Mouse (Mus musculus) stomach, embryonic 16.5 days (tissue): ENCODE measurements around the gene Slc25a47. TPM values are rescaled to one million over a fixed set of nuclear protein-coding genes. Genes with fewer than 3 reads are reported as not detected.

Experiments used
- ATAC-seq: fragments of 200-750 bp; cut with Nextera tagmentation; 2 replicates; pipeline ENCODE4 v1.8.0; 2017; ENCODE audit warnings: moderate number of reproducible peaks, moderate TSS enrichment; ENCODE audit not compliant: insufficient read depth, low FRiP score
- H3K27ac ChIP-seq: fragments of 300-500 bp; sonication (generic); 2 replicates; pipeline ENCODE4 v1.5.1; 2014; ENCODE audit warnings: low read length
- H3K27me3 ChIP-seq: fragments of 300-500 bp; sonication (generic); 2 replicates; pipeline ENCODE4 v1.6.1; 2014; ENCODE audit warnings: low read length, control low read depth, mixed read lengths; ENCODE audit not compliant: control insufficient read depth, insufficient read depth
- H3K36me3 ChIP-seq: fragments of 300-500 bp; sonication (generic); 2 replicates; pipeline ENCODE4 v1.6.1; 2014; ENCODE audit warnings: low read length; ENCODE audit not compliant: control insufficient read depth, insufficient read depth
- H3K4me1 ChIP-seq: fragments of 300-500 bp; sonication (generic); 2 replicates; pipeline ENCODE4 v1.6.1; 2014; ENCODE audit warnings: low read length, control low read depth, mixed read lengths; ENCODE audit not compliant: control insufficient read depth, insufficient read depth
- H3K4me2 ChIP-seq: fragments of 300-500 bp; sonication (generic); 2 replicates; pipeline ENCODE4 v1.6.1; 2014; ENCODE audit warnings: low read depth, low read length, mixed read lengths
- H3K4me3 ChIP-seq: fragments of 300-500 bp; sonication (generic); replicated peaks from 2 replicates; pipeline ENCODE4 v1.5.1; 2014; ENCODE audit warnings: mild to moderate bottlenecking, low read length
- H3K9ac ChIP-seq: fragments of 300-500 bp; sonication (generic); 2 replicates; pipeline ENCODE4 v1.6.1; 2014; ENCODE audit warnings: low read length
- H3K9me3 ChIP-seq: fragments of 300-500 bp; sonication (generic); replicated peaks from 2 replicates; pipeline ENCODE4 v1.6.1; 2016; ENCODE audit warnings: low read length, control low read depth; ENCODE audit not compliant: control insufficient read depth
- WGBS: fragments of 180-500 bp; shearing (Covaris S2); extraction: QIAGEN DNeasy Blood & Tissue Kit; methylation state at CpG from one replicate; pipeline ENCODE4 v1.1.7; 2014; 5-methylcytosine and 5-hydroxymethylcytosine counted together
- polyA plus RNA-seq: library from polyadenylated mRNA; unstranded; fragments of >200 nt; fragmentation: Nextera tagmentation; extraction: Ambion mirVana; gene quantifications from 2 replicates; pipeline ENCODE4 v1.2.1, GENCODE M21; 2015

The Slc25a47 gene
- polyA plus RNA-seq, 1 experiment from 2014 or later: 10.0 TPM

DNA sequence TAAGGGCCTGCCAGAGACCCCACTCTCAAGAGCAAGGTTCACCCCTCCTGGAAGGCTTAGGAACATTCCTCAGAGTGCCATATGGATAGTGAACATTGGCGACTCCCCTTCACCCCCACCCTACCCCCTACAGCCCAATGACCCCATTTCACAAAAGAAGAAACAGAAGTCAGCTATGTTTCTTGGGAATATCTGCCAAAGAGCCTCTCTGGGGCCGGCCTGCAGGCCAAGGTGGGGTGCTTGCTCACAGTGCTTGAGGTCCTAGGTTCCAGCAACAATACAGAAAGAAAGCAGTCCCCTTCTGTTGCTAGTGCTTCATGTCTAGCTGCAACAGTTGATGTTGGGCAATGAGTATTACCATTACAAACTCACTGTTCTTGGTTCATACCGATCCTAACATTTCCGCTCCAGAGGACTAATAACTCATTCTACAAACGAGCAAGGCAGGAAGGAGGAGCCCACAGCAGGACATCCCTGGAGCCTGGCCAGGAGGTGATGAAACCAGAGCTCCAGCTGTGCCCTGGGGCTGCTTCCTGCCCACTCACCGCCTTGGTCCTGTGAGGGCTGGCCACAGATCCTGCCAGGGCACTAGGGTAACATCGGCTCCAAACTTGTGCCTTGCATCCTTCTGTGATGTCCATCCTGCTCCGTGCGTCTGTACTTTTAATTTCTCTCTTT lies 3.7 kb upstream of the Slc25a47 start:
- Histone ChIP-seq H3K4me3 (no peak overlapping the region), H3K27me3 (no peaks in the 10 kb centered on the region), H3K9ac (no peak overlapping the region), H3K9me3 (no peaks in the 10 kb centered on the region), H3K27ac (no peak overlapping the region), H3K4me2 (no peak overlapping the region), H3K36me3 (peaks cover 1% of the 10 kb centered on the region; the same call in 1 of the 2 replicates), H3K4me1 (peaks cover 6% of the 10 kb centered on the region; the same call in 1 of the 2 replicates)
- ATAC-seq: no peak
- WGBS: 51% methylated on average over 9 of the region's 9 CpGs

DNA sequence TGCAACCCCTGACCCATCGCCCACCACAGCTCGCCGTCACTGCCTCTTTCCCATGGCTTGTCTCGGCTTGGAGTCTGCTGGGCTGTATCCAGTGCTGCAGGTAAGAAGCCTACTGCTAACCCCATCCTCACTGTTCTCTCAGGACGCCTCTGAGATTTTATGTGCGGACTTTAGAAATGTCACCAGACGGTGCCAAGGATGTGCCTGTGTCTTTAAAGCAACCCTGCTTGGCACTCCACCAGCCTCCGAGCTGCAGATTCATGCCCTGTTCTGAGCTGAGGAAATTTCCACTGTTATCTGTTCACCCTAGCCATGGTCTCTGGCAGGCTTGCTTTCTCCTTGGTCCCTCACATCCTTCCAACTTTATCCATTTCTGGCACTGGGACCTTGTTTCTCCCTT lies 3.0 kb upstream of the Slc25a47 start:
- no peak overlapping the region for H3K4me2 ChIP-seq
- H3K27me3 ChIP-seq: no peaks in the 10 kb centered on the region
- no peak overlapping the region for H3K9ac ChIP-seq
- H3K36me3 ChIP-seq: no peaks in the 10 kb centered on the region; the same call in 1 of the 2 replicates
- H3K9me3 ChIP-seq: no peaks in the 10 kb centered on the region
- no peak for ATAC-seq
- H3K4me3 ChIP-seq: no peak overlapping the region
- 89% methylated on average over 8 of the region's 8 CpGs for WGBS
- H3K27ac ChIP-seq: no peak overlapping the region
- H3K4me1 ChIP-seq: peaks cover 13% of the 10 kb centered on the region

DNA sequence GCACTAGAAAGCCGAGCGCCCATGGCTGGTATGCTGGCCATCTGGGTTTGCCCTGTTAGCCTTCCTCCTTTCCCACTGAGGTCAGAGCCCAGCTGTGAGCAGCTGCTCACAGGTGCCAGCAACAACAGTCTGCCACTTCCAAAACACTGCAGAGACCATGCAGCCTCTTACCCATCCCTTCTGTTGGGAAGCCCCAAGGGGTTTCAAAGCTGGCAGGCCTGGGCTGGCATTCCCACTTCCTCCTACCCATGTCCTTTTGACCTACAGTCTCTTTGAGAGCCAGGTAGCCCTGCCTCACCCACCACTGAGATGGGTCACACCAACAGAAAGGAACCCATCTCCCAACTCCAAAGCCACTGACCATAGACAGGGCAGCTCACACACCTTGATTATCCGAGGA lies 2.4 kb upstream of the Slc25a47 start:
- 86% methylated on average over 3 of the region's 3 CpGs for WGBS

DNA sequence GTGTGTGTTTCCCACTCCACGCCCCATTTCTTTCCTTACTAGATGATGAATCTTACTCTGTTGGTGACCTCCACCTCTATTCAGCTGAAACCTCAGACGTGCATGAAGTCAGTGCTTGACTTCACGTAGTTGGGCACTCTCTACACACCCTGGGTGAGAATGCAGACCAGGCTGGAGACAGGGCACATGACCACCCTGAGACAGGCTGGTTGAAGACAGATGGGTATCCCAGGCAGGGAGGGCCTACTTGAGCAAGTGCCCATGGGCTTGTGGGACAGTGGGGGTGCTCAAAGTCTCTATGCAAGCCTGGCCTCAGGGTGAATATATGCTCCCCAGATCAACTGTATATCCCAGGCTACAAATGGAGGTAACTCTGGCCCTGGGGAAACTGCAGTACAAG lies 1.5 kb upstream of the Slc25a47 start:
- H3K27me3 ChIP-seq: no peaks in the 10 kb centered on the region
- no peaks in the 10 kb centered on the region for H3K36me3 ChIP-seq
- no peak overlapping the region for H3K4me2 ChIP-seq
- H3K9ac ChIP-seq: no peak overlapping the region
- no peak overlapping the region for H3K27ac ChIP-seq
- peaks cover 18% of the 10 kb centered on the region for H3K4me1 ChIP-seq
- no peak overlapping the region for H3K4me3 ChIP-seq
- WGBS: 71% methylated on average over 3 of the region's 3 CpGs
- ATAC-seq: no peak
- H3K9me3 ChIP-seq: no peaks in the 10 kb centered on the region

More for the DNA sequence above, 2.4 kb upstream of the Slc25a47 start:
- H3K4me2 ChIP-seq: no peak overlapping the region
- H3K27ac ChIP-seq: no peak overlapping the region
- no peak for ATAC-seq
- H3K9ac ChIP-seq: no peak overlapping the region
- H3K27me3 ChIP-seq: no peaks in the 10 kb centered on the region
- no peak overlapping the region for H3K4me3 ChIP-seq
- no peaks in the 10 kb centered on the region for H3K9me3 ChIP-seq
- no peaks in the 10 kb centered on the region for H3K36me3 ChIP-seq
- peaks cover 18% of the 10 kb centered on the region for H3K4me1 ChIP-seq

DNA sequence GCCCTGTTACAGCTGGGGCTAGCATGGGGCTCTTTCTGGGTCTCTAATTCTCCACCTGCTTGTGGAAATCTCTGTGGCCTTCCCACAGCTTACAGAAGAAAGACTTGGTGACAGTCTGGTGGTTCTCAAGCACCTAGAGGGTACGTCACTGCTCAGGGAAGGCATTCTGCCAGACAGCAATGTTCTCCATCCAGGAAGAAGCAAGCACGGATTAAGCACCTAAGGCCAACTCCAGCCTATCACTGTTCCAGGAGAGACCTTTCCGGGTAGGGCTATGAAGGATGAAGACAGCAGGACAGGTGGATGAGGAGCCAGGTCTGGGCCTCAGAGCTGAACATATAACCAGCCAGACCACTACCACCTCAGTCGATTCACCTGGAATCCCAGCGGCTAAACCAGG lies 1.1 kb upstream of the Slc25a47 start:
- no peaks in the 10 kb centered on the region for H3K27me3 ChIP-seq
- H3K9ac ChIP-seq: peak overlapping the region; percentile 80
- WGBS: 36% methylated on average over 5 of the region's 5 CpGs
- H3K4me1 ChIP-seq: peaks cover 18% of the 10 kb centered on the region
- no peak for ATAC-seq
- peak overlapping the region; percentile 75 for H3K4me3 ChIP-seq
- H3K4me2 ChIP-seq: peak overlapping the region; percentile 90
- no peak overlapping the region for H3K27ac ChIP-seq
- H3K36me3 ChIP-seq: no peaks in the 10 kb centered on the region
- H3K9me3 ChIP-seq: no peaks in the 10 kb centered on the region

DNA sequence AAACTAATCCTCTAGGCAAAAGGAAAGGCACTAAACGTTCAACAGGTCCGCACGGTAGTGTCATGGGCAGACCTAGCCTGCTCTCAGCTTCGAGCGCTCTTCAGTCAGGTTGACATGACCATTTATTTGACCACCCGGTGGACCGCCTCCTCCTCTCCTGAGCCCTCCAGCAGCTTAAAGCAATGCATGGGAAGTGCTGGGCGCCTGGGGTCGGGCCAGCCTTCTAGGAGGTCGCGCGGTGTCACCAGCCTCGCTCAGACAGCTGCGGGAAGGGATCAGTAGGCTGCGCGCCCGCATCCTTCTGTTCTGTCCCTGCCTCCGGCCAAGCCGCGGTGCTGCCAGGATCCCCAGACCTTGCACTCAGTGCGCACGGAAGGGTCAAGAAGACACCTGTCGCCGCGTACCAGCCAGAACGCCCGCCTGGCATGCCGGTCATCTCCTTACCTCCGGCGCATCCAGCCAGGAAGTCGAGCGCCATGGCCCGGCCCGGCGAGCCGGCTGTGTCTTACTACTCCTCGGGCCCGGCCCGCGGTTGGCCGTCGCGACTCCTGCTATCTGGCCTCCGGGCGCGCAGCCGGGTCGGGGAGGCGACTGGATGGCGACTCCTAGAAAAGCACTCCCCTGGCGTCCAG lies 522 bp upstream of the Slc25a47 start:
- ATAC-seq: no peak; the same call in 1 of the 2 replicates
- peak overlapping the region; percentile 90 for H3K4me2 ChIP-seq
- H3K36me3 ChIP-seq: no peaks in the 10 kb centered on the region
- H3K9me3 ChIP-seq: no peaks in the 10 kb centered on the region
- peaks cover 18% of the 10 kb centered on the region for H3K4me1 ChIP-seq
- peak overlapping the region; percentile 80 for H3K9ac ChIP-seq
- no peaks in the 10 kb centered on the region for H3K27me3 ChIP-seq
- peak overlapping the region; percentile 75 for H3K4me3 ChIP-seq
- 2% methylated on average over 51 of the region's 51 CpGs for WGBS
- H3K27ac ChIP-seq: peak overlapping the region; percentile 20; the same call in 1 of the 2 replicates

DNA sequence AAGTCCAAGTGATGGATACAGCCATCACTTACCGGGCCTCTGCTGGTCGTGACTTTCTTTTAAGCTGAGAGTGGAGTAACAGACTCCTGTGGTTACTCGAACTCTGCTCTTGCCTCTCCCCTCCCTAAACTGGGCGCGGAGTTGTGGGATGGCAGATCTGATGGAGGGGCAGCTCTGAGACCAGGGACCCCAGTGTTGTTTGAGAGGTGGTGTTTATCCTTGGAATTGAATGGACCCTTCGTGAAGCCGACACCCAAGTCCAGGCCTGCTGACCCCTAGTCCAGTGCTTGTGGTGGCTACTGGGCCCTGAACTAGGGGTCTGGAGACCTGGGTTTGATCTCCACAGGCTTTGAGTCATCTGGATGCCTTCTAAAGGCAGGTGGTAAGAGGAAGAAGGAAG lies 876 bp downstream of the Slc25a47 start:
- Histone ChIP-seq H3K27ac (peak overlapping the region; percentile 92), H3K4me3 (peak overlapping the region; percentile 75), H3K36me3 (peaks cover 7% of the 10 kb centered on the region), H3K27me3 (no peaks in the 10 kb centered on the region), H3K4me2 (peak overlapping the region; percentile 90), H3K4me1 (peaks cover 18% of the 10 kb centered on the region), H3K9me3 (no peaks in the 10 kb centered on the region), H3K9ac (peak overlapping the region; percentile 89)
- ATAC-seq: no peak
- 21% methylated on average over 7 of the region's 7 CpGs for WGBS

DNA sequence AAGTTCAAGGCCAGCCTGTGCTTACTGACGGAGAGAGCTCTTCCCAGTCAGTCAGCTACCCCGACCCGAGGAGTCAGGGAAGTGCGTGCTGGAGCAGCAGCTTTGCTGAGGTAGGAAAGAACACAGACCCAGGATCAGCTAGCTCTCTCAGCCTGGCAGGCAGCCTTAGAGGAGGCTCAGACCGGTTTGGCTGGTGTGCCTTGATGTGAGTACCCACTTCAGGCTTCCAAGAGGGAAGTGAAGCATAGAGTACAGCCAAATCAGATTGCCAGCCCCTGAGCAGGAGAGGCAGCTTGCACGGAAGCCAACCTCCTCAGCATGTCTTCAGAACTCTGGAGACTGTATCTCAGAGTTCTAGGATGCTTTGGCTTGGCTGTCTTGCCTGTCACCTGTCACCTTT lies 5.3 kb downstream of the Slc25a47 start:
- H3K27me3 ChIP-seq: no peaks in the 10 kb centered on the region
- peaks cover 18% of the 10 kb centered on the region for H3K4me1 ChIP-seq
- H3K36me3 ChIP-seq: peaks cover 22% of the 10 kb centered on the region
- no peak overlapping the region for H3K27ac ChIP-seq
- no peak overlapping the region for H3K9ac ChIP-seq
- no peaks in the 10 kb centered on the region for H3K9me3 ChIP-seq
- WGBS: 73% methylated on average over 6 of the region's 6 CpGs
- H3K4me2 ChIP-seq: no peak overlapping the region
- ATAC-seq: 0 out of 2 replicates have a peak, but pooled peaks have one; percentile 26
- no peak overlapping the region for H3K4me3 ChIP-seq

DNA sequence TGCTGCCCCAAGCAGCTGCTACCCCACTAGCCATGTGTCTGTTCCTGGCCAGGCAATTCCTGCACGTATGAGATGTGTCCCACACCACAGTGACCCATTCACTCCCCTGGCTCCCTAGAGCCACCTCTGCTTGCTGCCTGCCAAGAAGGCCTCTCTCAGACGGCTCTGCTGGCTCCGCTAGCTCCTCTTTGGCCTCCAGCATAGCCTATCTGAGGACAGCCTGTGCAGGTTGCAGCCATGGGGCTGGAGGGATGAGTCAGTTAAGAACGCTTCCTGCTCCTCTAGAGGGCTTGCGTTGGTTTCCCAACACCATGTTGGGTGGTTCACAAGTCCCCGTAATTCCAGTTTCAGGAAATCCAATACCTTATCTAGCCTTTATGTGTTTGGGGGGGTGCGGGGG lies 6.8 kb downstream of the Slc25a47 start:
- H3K9ac ChIP-seq: no peak overlapping the region
- no peak overlapping the region for H3K27ac ChIP-seq
- no peaks in the 10 kb centered on the region for H3K9me3 ChIP-seq
- H3K4me2 ChIP-seq: no peak overlapping the region
- peaks cover 22% of the 10 kb centered on the region for H3K36me3 ChIP-seq
- no peak for ATAC-seq
- H3K4me1 ChIP-seq: peaks cover 7% of the 10 kb centered on the region
- no peaks in the 10 kb centered on the region for H3K27me3 ChIP-seq
- H3K4me3 ChIP-seq: no peak overlapping the region
- 84% methylated on average over 7 of the region's 7 CpGs for WGBS
